Mouse (Mus musculus) cerebellum, adult 9-11 months (tissue): Measurements from ENCODE around the gene Fndc3c1.
"Not testable (repeated sequence)": the region's sequence is repeated elsewhere in the genome, so short reads cannot be mapped to it uniquely, and the experiment has no call there.

Experiments used
- DNase-seq: peaks from one replicate; pipeline ENCODE4 v3.0.0; 2022

The Fndc3c1 gene

GRCm38 (mm10) chrX:106485101-106485651 lies at the start of gene Fndc3c1:
Gene Fndc3c1 (minus strand): TSS chrX:106485401.
- DNase-seq, result no peak

GRCm38 (mm10) chrX:106486451-106486850 lies 1.2 kb upstream of the Fndc3c1 start:
- no peak for DNase-seq

- DNase-seq, result no peak
Observed at GRCm38 (mm10) chrX:106485671-106486070, 470 bp upstream of the Fndc3c1 start.

GRCm38 (mm10) chrX:106479891-106480290 lies 5.3 kb downstream of the Fndc3c1 start:
- DNase-seq, result not testable (repeated sequence)

GRCm38 (mm10) chrX:106385304-106385703 lies 99.9 kb downstream of the Fndc3c1 start:
- DNase-seq, result no peak

- DNase-seq, result no peak
Observed at GRCm38 (mm10) chrX:106380608-106381007, 104.6 kb downstream of the Fndc3c1 start.
